Mouse (Mus musculus) kidney, adult 10 weeks (tissue): Measurements from ENCODE around the gene Ing4. TPM values are rescaled to one million over a fixed set of nuclear protein-coding genes. Genes with fewer than 3 reads are reported as not detected.

Experiments
- polyA plus RNA-seq: library from polyadenylated mRNA; stranded (reverse); fragments of 350-450 nt; fragmentation: Illumina TruSeq; extraction: RNeasy Lipid Tissue Mini Kit (QIAGEN cat#74804); gene quantifications from one replicate; pipeline ENCODE4 v1.2.3, GENCODE M21; 2014; ENCODE audit warnings: low read depth, low replicate concordance

The Ing4 gene
- 8.7 TPM for polyA plus RNA-seq

GRCm38 (mm10) chr6:125039533-125040153 is at the start of gene Ing4:
Gene Ing4, plus strand, starts transcription at chr6:125039760.

GRCm38 (mm10) chr6:124996551-124997501 is 42.7 kb upstream of the Ing4 start, which contains the start of gene Pianp:
Gene Pianp, plus strand, starts transcription at chr6:124996694.

GRCm38 (mm10) chr6:125009129-125009180 is 30.6 kb upstream of the Ing4 start, which contains the start of gene Zfp384:
Gene Zfp384, plus strand, starts transcription at chr6:125009145.

GRCm38 (mm10) chr6:125049678-125050077 is 10.1 kb downstream of the Ing4 start, which contains the start of gene Acrbp:
Gene Acrbp, plus strand, starts transcription at chr6:125049689.

GRCm38 (mm10) chr6:125067571-125067995 is 28.0 kb downstream of the Ing4 start, which contains the start of gene Lpar5:
Gene Lpar5, plus strand, starts transcription at chr6:125067920.

GRCm38 (mm10) chr6:125095391-125096278 is 56.1 kb downstream of the Ing4 start, which contains the start of gene Chd4:
Gene Chd4, plus strand, starts transcription at chr6:125095981.

Other genes with a start within 250 kb of the Ing4 start
- 0.36 TPM for gene Spsb2, start 231.1 kb upstream of the Ing4 start, polyA plus RNA-seq
- gene Tpi1, start 225.5 kb upstream of the Ing4 start, polyA plus RNA-seq = 40.9 TPM
- 17.3 TPM for gene Usp5, start 210.3 kb upstream of the Ing4 start, polyA plus RNA-seq
- 0.69 TPM for gene Cdca3, start 210.2 kb upstream of the Ing4 start, polyA plus RNA-seq
- not detected for gene Gnb3, start 199.5 kb upstream of the Ing4 start, polyA plus RNA-seq
- not detected for gene P3h3, start 182.0 kb upstream of the Ing4 start, polyA plus RNA-seq
- not detected for gene Gpr162, start 175.8 kb upstream of the Ing4 start, polyA plus RNA-seq
- 0.36 TPM for gene Cd4, start 151.5 kb upstream of the Ing4 start, polyA plus RNA-seq
- gene Lag3, start 128.1 kb upstream of the Ing4 start, polyA plus RNA-seq = not detected
- 287 TPM for gene Ptms, start 119.7 kb upstream of the Ing4 start, polyA plus RNA-seq
- 11.8 TPM for gene Mlf2, start 108.4 kb upstream of the Ing4 start, polyA plus RNA-seq
- gene Cops7a, start 74.2 kb upstream of the Ing4 start, polyA plus RNA-seq = 21.7 TPM
- not detected for gene Pianp, start 43.1 kb upstream of the Ing4 start, polyA plus RNA-seq
- gene Zfp384, start 30.6 kb upstream of the Ing4 start, polyA plus RNA-seq = 12.1 TPM
- 0.53 TPM for gene Acrbp, start 9.9 kb downstream of the Ing4 start, polyA plus RNA-seq
- gene Lpar5, start 28.2 kb downstream of the Ing4 start, polyA plus RNA-seq = not detected
- 59.2 TPM for gene Chd4, start 56.2 kb downstream of the Ing4 start, polyA plus RNA-seq
- gene Nop2, start 92.1 kb downstream of the Ing4 start, polyA plus RNA-seq = 1.3 TPM
- gene Iffo1, start 105.5 kb downstream of the Ing4 start, polyA plus RNA-seq = 3.1 TPM
- 156 TPM for gene Gapdh, start 126.7 kb downstream of the Ing4 start, polyA plus RNA-seq
- gene Ncapd2, start 151.9 kb downstream of the Ing4 start, polyA plus RNA-seq = 0.28 TPM
- 159 TPM for gene Mrpl51, start 152.0 kb downstream of the Ing4 start, polyA plus RNA-seq
- gene Vamp1, start 175.8 kb downstream of the Ing4 start, polyA plus RNA-seq = 5.0 TPM
- gene Tapbpl, start 192.1 kb downstream of the Ing4 start, polyA plus RNA-seq = 1.3 TPM
- gene Cd27, start 197.2 kb downstream of the Ing4 start, polyA plus RNA-seq = not detected
- gene Tuba3a, start 246.3 kb downstream of the Ing4 start, polyA plus RNA-seq = not detected